Mouse (Mus musculus) small intestine, adult 2 months (tissue): ENCODE measurements around the gene Ehd1.

Source experiments
- CTCF ChIP-seq: fragments of 200-500 bp; IDR thresholded peaks from 2 replicates; pipeline ENCODE4 v1.5.1; 2012; ENCODE audit warnings: low read depth, mild to moderate bottlenecking, control low read depth, inconsistent platforms, low read length, moderate library complexity, mixed read lengths; ENCODE audit not compliant: insufficient replicate concordance, insufficient read length; ENCODE audit errors: extremely low read depth
- POLR2A ChIP-seq: fragments of 200-500 bp; IDR thresholded peaks from 2 replicates; pipeline ENCODE4 v1.6.1; 2012; ENCODE audit warnings: low read depth, mild to moderate bottlenecking, control low read depth, inconsistent platforms, low read length, moderate library complexity

GRCm38 (mm10) chr19:6314513-6314912, 38.0 kb downstream of the Ehd1 start:
- no peak for TF ChIP-seq CTCF
- TF ChIP-seq POLR2A, result no peak
